Mouse (Mus musculus): ENCODE data around the gene Coq3. TPM values are rescaled to one million over a fixed set of nuclear protein-coding genes. Genes with fewer than 3 reads are reported as not detected.

Gene Coq3
- total RNA-seq, 1 experiment from 2014 or later, result 20.0 TPM

Other genes starting within 250 kb of the Coq3 start
- gene Prdm13, start 193.7 kb upstream of the Coq3 start, total RNA-seq (2021), result not detected in 2 replicates
- 19.8 and 23.9 TPM in 2 replicates for gene Ccnc, start 152.0 kb upstream of the Coq3 start, total RNA-seq (2021)
- 21.6 and 23.3 TPM in 2 replicates for gene Usp45, start 112.5 kb upstream of the Coq3 start, total RNA-seq (2021)
- gene Tstd3, start 112.5 kb upstream of the Coq3 start, total RNA-seq (2021), result 8.8 and 14.8 TPM in 2 replicates
- 158 and 164 TPM in 2 replicates for gene Pnisr, start 32.1 kb upstream of the Coq3 start, total RNA-seq (2021)
- 4.8 and 5.4 TPM in 2 replicates for gene Faxc, start 51.7 kb downstream of the Coq3 start, total RNA-seq (2021)

Data from adrenal gland, postnatal 25 days (tissue).